8 mouse cellular contexts compared by ENCODE assay signal in the genomic region with DNA sequence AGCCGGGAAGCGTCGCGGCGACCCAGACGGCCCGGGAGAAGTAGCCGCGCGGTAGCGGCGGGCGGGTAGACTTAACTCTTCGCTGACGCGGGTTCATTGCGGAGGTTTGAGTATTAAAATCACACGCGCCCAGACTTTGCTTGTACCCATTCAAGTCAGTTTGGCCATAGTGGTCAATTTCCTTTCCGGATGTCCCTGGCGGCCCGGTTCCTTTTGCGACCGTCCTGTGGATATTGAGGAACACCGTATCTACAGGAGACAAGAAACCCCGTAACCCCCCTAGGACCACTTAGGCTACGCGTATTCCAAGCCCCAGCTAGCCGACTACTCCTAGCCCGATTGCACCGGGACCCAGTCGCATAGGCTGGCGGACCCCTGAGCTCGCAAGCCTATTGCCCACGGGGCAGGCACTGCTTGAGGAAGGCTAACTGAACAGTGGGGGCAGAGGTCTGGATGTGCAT. TPM values are rescaled to one million over a fixed set of nuclear protein-coding genes. Genes with fewer than 3 reads are reported as not detected.
DNase-seq lines count a peak whose midpoint lies in the region; ATAC-seq and TF ChIP-seq lines count a peak whose summit lies in the region.

No protein-coding gene starts in this region.

- peak; percentile 38 for DNase-seq in kidney, adult 9 months
- DNase-seq in kidney, adult 11 months: no peak
- no peak for DNase-seq in ES-E14 (ENCODE audit: low read depth, low spot score)
- DNase-seq in hindbrain, embryonic 14.5 days (ENCODE audit: low spot score): no peak
- no peak for DNase-seq in cerebellum, adult 11-12 months

- H3K36me3 ChIP-seq in ES-E14 (ENCODE audit: control insufficient read depth, insufficient read depth, low read length, poor library complexity, severe bottlenecking): peaks cover 21% of the 10 kb centered on the region
- H3K36me3 ChIP-seq in embryonic facial prominence, embryonic 12.5 days: peaks cover 12% of the 10 kb centered on the region
- H3K36me3 ChIP-seq in hindbrain, embryonic 14.5 days (replicated peaks; ENCODE audit: control insufficient read depth, insufficient read depth): 0 out of 2 replicates have a peak, but pooled peaks cover 4% of the 10 kb centered on the region
- H3K36me3 ChIP-seq in lung, embryonic 15.5 days: peaks cover 23% of the 10 kb centered on the region
- peaks cover 12% of the 10 kb centered on the region for H3K36me3 ChIP-seq in stomach, embryonic 14.5 days (ENCODE audit: control insufficient read depth, insufficient read depth, low read length)

- in situ Hi-C loops in ES-E14 (cut with MboI; ENCODE audit: low sequenced_read_pairs in 2 of 2, unreplicated experiment in 2 of 2): loop anchor here in 1 of 2 experiments (10.0 kb wide), 1 partner anchor 268 kb away; no protein-coding TSS in a partner anchor

- peaks cover 29% of the 10 kb centered on the region for H3K27me3 ChIP-seq in embryonic facial prominence, embryonic 12.5 days
- H3K27me3 ChIP-seq in hindbrain, embryonic 14.5 days (ENCODE audit: control insufficient read depth, insufficient read depth, low read length): peaks cover 34% of the 10 kb centered on the region
- H3K27me3 ChIP-seq in lung, embryonic 15.5 days: peaks cover 27% of the 10 kb centered on the region
- H3K27me3 ChIP-seq in stomach, embryonic 14.5 days (ENCODE audit: control insufficient read depth, insufficient read depth, low read length): 0 out of 2 replicates have a peak, but pooled peaks cover 3% of the 10 kb centered on the region

- peaks cover 0 to 10% of the 10 kb centered on the region in 2 experiments; a peak in 3 of 4 replicates for H3K4me1 ChIP-seq in ES-E14 (ENCODE audit: control insufficient read depth in 2 of 2, insufficient read depth in 2 of 2, low read length in 2 of 2, poor library complexity in 1 of 2)
- H3K4me1 ChIP-seq in embryonic facial prominence, embryonic 12.5 days: peaks cover 43% of the 10 kb centered on the region
- peaks cover 39% of the 10 kb centered on the region for H3K4me1 ChIP-seq in hindbrain, embryonic 14.5 days (replicated peaks; ENCODE audit: control insufficient read depth, insufficient read depth, low read length)
- peaks cover 57% of the 10 kb centered on the region for H3K4me1 ChIP-seq in lung, embryonic 15.5 days
- H3K4me1 ChIP-seq in stomach, embryonic 14.5 days (ENCODE audit: control insufficient read depth, insufficient read depth, low read length): peaks cover 33% of the 10 kb centered on the region

- H3K9ac ChIP-seq in ES-E14 (ENCODE audit: insufficient read depth, low read depth, low read length, poor library complexity, severe bottlenecking): peak overlapping the region; percentile 81
- H3K9ac ChIP-seq in embryonic facial prominence, embryonic 12.5 days: peak overlapping the region; percentile 78
- peak overlapping the region; percentile 71 for H3K9ac ChIP-seq in hindbrain, embryonic 14.5 days
- peak overlapping the region; percentile 81 for H3K9ac ChIP-seq in lung, embryonic 15.5 days
- peak overlapping the region; percentile 72 for H3K9ac ChIP-seq in stomach, embryonic 14.5 days (replicated peaks; ENCODE audit: low read depth, low read length)

- 0 out of 2 replicates have a peak, but pooled peaks have one; percentile 6 for ATAC-seq in embryonic facial prominence, embryonic 12.5 days (ENCODE audit: insufficient number of reproducible peaks, insufficient read depth, low FRiP score, low TSS enrichment)
- no peak for ATAC-seq in hindbrain, embryonic 14.5 days (ENCODE audit: low FRiP score)
- ATAC-seq in lung, embryonic 15.5 days (ENCODE audit: borderline replicate concordance, extremely low read depth, low FRiP score, low TSS enrichment): no peak
- ATAC-seq in stomach, embryonic 14.5 days (ENCODE audit: insufficient number of reproducible peaks, insufficient read depth, low FRiP score, low read depth): no peak

- WGBS in embryonic facial prominence, embryonic 12.5 days: under 1% methylated on average over 35 of the region's 35 CpGs
- WGBS in hindbrain, embryonic 14.5 days: under 1% methylated on average over 35 of the region's 35 CpGs
- WGBS in lung, embryonic 15.5 days: under 1% methylated on average over 35 of the region's 35 CpGs
- under 1% methylated on average over 35 of the region's 35 CpGs for WGBS in stomach, embryonic 14.5 days

- no peaks in the 10 kb centered on the region for H3K9me3 ChIP-seq in ES-E14 (ENCODE audit: control insufficient read depth, insufficient read depth, low read depth, low read length)
- H3K9me3 ChIP-seq in embryonic facial prominence, embryonic 12.5 days: no peaks in the 10 kb centered on the region
- H3K9me3 ChIP-seq in hindbrain, embryonic 14.5 days (ENCODE audit: control insufficient read depth, low read length): no peaks in the 10 kb centered on the region
- H3K9me3 ChIP-seq in lung, embryonic 15.5 days: no peaks in the 10 kb centered on the region
- no peaks in the 10 kb centered on the region for H3K9me3 ChIP-seq in stomach, embryonic 14.5 days (ENCODE audit: control insufficient read depth, low read depth, low read length)

- H3K4me3 ChIP-seq in ES-E14 (ENCODE audit: insufficient read depth in 1 of 2, low read depth in 1 of 2, low read length in 2 of 2, poor library complexity in 1 of 2, severe bottlenecking in 1 of 2): peak overlapping the region; percentile 80 to 97
- H3K4me3 ChIP-seq in embryonic facial prominence, embryonic 12.5 days: peak overlapping the region; percentile 79
- H3K4me3 ChIP-seq in hindbrain, embryonic 14.5 days (replicated peaks; ENCODE audit: low read length): peak overlapping the region; percentile 77
- peak overlapping the region; percentile 70 for H3K4me3 ChIP-seq in lung, embryonic 15.5 days
- peak overlapping the region; percentile 87 for H3K4me3 ChIP-seq in stomach, embryonic 14.5 days (ENCODE audit: low read depth, low read length)

- no peak overlapping the region for H3K27ac ChIP-seq in ES-E14 (ENCODE audit: insufficient read depth, low read depth, low read length, poor library complexity, severe bottlenecking)
- H3K27ac ChIP-seq in embryonic facial prominence, embryonic 12.5 days: peak overlapping the region; percentile 92
- 0 out of 2 replicates have a peak overlapping the region, but pooled peaks have one; percentile 18 for H3K27ac ChIP-seq in hindbrain, embryonic 14.5 days
- peak overlapping the region; percentile 96 for H3K27ac ChIP-seq in lung, embryonic 15.5 days
- peak overlapping the region; percentile 94; the same call in 1 of the 2 replicates for H3K27ac ChIP-seq in stomach, embryonic 14.5 days (ENCODE audit: low read length)

- peak overlapping the region; percentile 97 for H3K4me2 ChIP-seq in embryonic facial prominence, embryonic 12.5 days (replicated peaks)
- peak overlapping the region; percentile 89 for H3K4me2 ChIP-seq in hindbrain, embryonic 14.5 days (replicated peaks)
- H3K4me2 ChIP-seq in lung, embryonic 15.5 days: peak overlapping the region; percentile 96
- H3K4me2 ChIP-seq in stomach, embryonic 14.5 days (replicated peaks; ENCODE audit: low read depth, low read length): peak overlapping the region; percentile 92

TF ChIP-seq in ES-E14, 5 proteins besides CTCF, POLR2A, EP300 and RAD21:
- TF ChIP-seq HCFC1 (IDR thresholded peaks at IDR 0.05; ENCODE audit: borderline replicate concordance, insufficient read depth, low read length) (no peak), ZNF384 (IDR thresholded peaks at IDR 0.05; ENCODE audit: low read depth, low read length) (no peak), ZC3H11A (IDR thresholded peaks at IDR 0.05; ENCODE audit: borderline replicate concordance, low read depth, low read length) (no peak), CHD2 (IDR thresholded peaks at IDR 0.05; ENCODE audit: low read depth, low read length) (no peak)

RNA-seq across cellular contexts. Expression of a gene that starts 0.8 kb away (rescaled TPM):
- 23.6 and 29.4 TPM in 2 replicates for total RNA-seq in ES-E14 (2012; rRNA removed)
- polyA plus RNA-seq in embryonic facial prominence, embryonic 12.5 days (2016; fragmentation: Nextera tagmentation; extraction: Ambion mirVana): 30.3 and 33.7 TPM in 2 replicates
- polyA plus RNA-seq in hindbrain, embryonic 14.5 days (2014; fragmentation: Nextera tagmentation; extraction: Ambion mirVana): 12.2 and 12.9 TPM in 2 replicates
- 29.2 and 29.4 TPM in 2 replicates for polyA plus RNA-seq in lung, embryonic 15.5 days (2015; fragmentation: Nextera tagmentation; extraction: Ambion mirVana)
- 19.9 and 22.6 TPM in 2 replicates for polyA plus RNA-seq in stomach, embryonic 14.5 days (2014; fragmentation: Nextera tagmentation; extraction: Ambion mirVana)
